Mouse (Mus musculus): Measurements from ENCODE around the gene H3f3b.

- no peak for TF ChIP-seq CTCF (IDR thresholded peaks at IDR 0.05)
- TF ChIP-seq EP300 (IDR thresholded peaks at IDR 0.05), result no peak
Observed at GRCm38 (mm10) chr11:116022256-116022780, 5.4 kb downstream of the H3f3b start.

All from lung, postnatal 0 days (tissue).